Comparison of ENCODE assay signal across 8 mouse cellular contexts in the genomic region with DNA sequence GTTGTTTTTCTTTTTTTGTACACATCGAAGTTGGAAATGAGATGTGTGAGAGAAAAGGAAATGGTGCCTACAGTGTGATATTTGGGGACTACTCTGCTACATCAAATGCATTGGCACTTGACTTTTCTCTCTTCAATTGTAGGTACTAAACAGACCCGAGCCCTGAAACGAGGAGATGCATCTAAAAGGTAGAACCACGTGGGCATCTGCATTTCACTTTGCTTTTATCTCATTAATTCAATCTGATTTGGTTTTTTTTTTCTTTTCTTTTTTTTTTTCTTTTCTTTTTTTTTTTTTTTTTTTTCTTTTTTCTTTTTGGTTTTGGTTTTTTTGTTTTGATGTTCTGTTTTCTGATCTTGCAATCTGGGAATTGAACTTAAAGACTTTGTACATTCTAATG. TPM values are rescaled to one million over a fixed set of nuclear protein-coding genes. Genes with fewer than 3 reads are reported as not detected.
DNase-seq lines count a peak whose midpoint lies in the region; ATAC-seq lines count a peak whose summit lies in the region.

No protein-coding gene starts in this region.

- peak overlapping the region; percentile 81; the same call in 1 of the 2 replicates for H3K27ac ChIP-seq in liver, embryonic 12.5 days

- ATAC-seq in liver, embryonic 12.5 days = no peak

- H3K36me3 ChIP-seq in liver, embryonic 12.5 days = peaks cover 20% of the 10 kb centered on the region

- WGBS in liver, embryonic 12.5 days (ENCODE audit: insufficient replicate concordance) = 17% methylated on average over 4 of the region's 4 CpGs

- peak overlapping the region; percentile 77 for H3K4me3 ChIP-seq in liver, embryonic 12.5 days

- H3K4me1 ChIP-seq in liver, embryonic 12.5 days = peaks cover 12% of the 10 kb centered on the region

- peak overlapping the region; percentile 83 for H3K9ac ChIP-seq in liver, embryonic 12.5 days

- peak overlapping the region; percentile 90 for H3K4me2 ChIP-seq in liver, embryonic 12.5 days

- H3K27me3 ChIP-seq in liver, embryonic 12.5 days (replicated peaks) = no peaks in the 10 kb centered on the region

- peak; percentile 14 for DNase-seq in embryo, embryonic 10 days (ENCODE audit: low spot score)
- no peak for DNase-seq in embryo, embryonic 11 days
- peak; percentile 14 for DNase-seq in thymus, postnatal 14 days
- no peak for DNase-seq in thymus, postnatal 36 days
- no peak for DNase-seq in B cell, adult 2 months
- DNase-seq in retina, postnatal 1 day = no peak
- no peak for DNase-seq in cerebellum, adult 18-20 months

- no peaks in the 10 kb centered on the region for H3K9me3 ChIP-seq in liver, embryonic 12.5 days (replicated peaks)

RNA-seq across cellular contexts. Expression of a gene that starts 0.7 kb away (rescaled TPM):
- polyA plus RNA-seq in liver, embryonic 12.5 days (2016; fragmentation: Nextera tagmentation; extraction: Ambion mirVana) = 10.3 and 12.2 TPM in 2 replicates

RNA-seq across cellular contexts. Expression of a gene that starts 1.2 kb away (rescaled TPM):
- 9.1 and 10.6 TPM in 2 replicates for polyA plus RNA-seq in liver, embryonic 12.5 days (2016; fragmentation: Nextera tagmentation; extraction: Ambion mirVana)

Comparison
In these comparisons a context has a peak if more than half of its experiments do, and no peak if none do; other contexts are left out.
1. DNase-seq: peak in embryo, embryonic 10 days (single experiment) and thymus, postnatal 14 days (single experiment); none in embryo, embryonic 11 days (single experiment), thymus, postnatal 36 days (0 of 2), B cell, adult 2 months (0 of 2), retina, postnatal 1 day (single experiment) and cerebellum, adult 18-20 months (0 of 2).